Mouse (Mus musculus): Measurements from ENCODE around the gene Resp18.

The Resp18 gene

DNA sequence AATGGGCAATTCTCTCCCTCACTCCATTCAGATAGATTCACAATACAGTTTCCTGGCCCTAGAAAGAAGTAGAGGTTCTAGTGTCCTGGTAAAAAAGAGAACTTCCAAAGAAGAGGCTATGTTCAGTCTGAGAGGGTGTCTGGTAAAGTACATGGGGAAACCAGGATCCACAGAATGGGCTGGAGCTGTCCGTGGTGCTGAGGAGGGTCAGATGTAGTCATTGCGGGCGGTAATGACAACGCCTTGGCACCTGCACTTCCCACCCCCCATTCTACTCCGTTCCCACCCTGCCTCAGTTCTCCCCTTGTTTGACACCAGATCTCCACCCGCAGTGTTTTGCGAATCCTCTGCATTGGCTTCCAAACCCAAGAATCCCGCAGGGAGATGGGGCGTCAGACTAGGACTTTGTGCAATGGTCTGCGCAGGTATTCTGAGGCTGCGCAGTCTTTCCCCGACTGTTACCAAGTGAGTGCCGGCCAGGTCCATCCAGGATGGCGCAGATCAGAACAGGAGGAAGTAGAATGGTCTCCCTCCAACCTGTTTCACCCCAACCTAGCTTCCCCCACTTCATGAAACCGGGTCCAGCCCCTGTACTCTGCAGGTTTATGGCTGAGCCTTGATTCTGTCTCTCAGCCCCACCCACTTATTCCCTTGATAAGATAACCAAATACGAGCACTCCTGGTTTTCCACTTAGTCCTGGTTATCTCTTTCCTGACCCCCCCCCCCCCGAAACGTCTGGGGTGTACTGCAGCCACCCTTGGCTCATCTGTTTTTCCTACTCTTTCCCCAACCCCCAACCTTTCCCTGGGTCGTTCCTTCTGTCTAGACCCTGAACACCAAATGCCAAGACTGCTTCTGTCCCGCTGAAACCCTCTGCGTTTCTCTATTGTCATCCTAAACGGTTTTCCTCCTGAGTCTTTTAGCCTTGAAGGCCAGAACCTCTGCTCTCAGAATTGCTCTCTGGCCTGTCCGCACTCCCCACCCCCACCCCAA lies 723 bp downstream of the Resp18 start:
- no peak for DNase-seq (ENCODE audit: low read depth, low spot score)

DNA sequence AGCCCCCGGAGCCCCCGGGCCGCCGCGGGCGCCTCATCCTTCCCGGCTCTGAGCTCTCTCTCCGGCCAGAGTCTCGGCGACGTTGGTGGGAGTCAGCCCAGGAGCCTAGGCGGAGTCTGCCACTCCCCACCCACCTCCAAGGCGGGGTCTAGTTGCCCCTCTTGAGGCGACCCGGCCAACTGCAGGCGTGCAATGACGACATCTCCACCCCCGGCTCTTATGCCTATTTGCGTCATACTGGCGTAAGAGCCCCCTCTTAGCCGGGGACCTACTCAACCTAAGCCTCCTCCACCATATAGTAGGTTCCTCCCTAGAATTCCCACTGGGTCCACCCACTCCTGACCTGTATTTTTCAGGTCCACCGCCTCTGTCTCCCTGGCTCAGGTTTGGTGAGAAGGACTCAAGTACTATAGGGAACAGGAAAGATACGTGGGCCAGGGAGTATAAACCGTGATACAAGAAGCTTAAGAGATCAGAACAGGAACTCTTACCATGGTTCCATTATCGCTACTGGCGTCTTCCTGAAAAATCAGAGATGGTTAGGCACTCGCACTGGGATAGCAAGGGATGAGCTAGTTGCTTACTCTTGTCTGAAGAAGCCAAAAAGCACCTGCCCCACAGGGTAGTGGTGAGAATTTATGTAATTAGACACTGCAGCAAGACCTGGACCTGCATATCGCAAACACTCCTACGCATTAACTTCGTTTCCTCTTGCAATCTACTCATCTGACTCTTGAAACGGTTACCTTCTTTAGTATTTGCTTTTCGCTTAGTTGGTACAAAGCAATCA lies 13.9 kb downstream of the Resp18 start, which contains the start of gene Ptprn:
Gene Ptprn (minus strand): TSS at position 412 of the 790 bp plus-strand sequence.
- DNase-seq (ENCODE audit: low read depth, low spot score), result no peak

DNA sequence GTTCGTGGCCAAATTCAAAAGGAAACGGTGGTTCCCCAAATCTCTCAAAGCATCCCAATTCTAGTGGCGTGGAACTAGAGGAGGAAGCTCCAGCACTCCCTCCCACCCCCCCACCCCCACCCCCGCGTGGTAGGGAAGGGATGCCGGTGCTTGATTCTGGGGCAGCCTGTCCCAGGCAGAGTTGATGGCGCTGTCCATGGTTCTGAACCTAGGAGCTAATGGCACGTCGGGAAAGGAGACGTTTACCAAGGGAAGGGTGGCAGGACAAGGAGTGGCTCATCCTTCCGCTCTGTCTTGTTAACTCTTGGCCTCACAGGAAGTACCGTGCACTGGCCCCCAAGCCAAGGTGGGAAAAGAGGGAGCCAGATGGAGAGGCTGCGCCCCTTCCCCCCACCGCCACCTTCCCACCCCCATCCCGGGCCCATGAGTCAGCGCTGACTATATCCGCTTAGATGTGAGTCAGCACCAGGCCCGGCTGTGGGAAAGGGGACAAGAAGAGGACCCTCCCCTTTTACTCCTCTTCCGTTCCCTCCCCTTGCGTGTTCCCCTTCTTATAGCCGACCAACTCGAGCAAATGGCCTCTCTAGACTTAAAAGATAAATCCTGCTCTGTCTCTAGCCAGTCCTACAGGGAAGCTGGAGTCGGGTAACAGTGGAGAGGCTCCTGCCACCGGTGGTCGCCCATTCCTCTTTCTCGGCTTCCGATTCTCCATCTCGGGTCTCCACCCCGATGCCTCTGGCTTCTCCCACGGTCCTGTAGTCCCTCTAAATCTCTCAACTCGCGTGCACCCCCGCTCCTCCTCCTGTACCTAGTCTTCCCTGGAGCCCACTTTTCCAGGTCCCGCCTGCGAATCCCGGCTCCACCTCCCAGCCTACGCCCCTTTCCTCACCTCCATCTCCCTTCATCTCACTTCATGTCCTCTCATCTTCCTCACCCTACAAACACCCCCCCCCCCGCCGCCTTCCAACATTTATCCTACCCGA lies 15.0 kb downstream of the Resp18 start:
- peak; percentile 41 for DNase-seq (ENCODE audit: low read depth, low spot score)

DNA sequence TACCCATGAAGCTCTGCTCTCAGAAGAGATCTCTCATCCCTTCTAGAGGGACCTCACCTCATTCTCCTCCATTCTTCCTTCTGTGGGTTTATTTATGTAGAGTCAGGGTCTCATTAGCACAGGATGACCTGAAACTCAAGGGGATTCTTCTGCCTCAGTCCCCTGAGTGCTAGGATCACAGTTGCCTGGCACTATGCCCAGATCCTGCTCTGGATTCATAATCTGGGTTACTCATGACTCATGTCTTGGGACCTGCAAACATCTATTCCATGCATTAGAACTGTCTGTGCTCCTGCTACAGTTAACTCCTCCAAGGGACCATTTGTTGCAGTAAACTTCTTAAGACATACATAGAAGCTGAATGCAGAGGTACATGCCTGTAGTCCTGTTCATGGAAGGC lies 16.9 kb downstream of the Resp18 start:
- no peak for DNase-seq (ENCODE audit: low read depth, low spot score)

DNA sequence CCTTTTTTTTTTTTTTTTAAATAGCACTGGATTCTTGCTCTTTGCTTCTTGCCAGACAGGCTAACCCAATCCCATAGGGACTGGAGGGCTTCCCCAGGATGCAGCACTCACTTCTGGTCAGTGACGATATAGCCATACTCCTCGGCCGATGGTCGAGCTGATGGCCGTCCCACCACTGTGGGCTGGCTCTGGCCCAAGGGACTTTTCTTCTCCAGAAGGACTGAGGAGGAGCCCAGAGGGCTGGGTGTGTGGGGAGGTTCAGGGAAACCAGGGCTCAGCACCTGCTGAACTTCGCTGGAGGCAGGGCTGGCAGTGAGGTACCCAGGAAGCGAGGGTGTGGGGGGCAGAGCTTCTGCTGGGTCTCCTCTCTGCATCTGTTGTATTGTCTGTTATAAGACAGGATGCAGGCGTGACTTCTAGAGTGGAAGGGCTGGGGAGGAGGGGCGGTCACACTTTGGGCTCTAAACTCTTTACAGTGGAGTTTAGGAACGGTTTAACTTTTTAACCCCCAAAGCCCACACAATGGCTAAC lies 22.6 kb downstream of the Resp18 start:
- no peak for DNase-seq (ENCODE audit: low read depth, low spot score)

DNA sequence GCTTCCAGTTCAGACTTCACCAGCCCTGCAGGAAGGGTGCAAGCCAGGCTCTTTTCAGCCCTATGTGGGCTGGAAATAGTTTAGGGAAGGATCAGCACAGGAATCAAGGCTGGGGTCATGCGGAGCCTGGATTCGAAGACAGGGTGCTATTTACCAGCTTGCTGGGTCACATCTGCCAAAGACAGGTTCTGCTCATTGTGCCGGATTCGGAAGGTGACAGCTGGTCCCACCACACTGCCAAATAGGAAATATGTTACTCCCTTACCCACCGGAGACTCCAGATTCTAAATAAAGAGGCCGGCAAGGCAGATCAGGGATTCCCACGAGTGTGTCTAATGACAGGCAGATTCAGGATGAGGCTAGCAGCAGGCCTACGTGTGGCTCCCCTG lies 23.6 kb downstream of the Resp18 start:
- DNase-seq (ENCODE audit: low read depth, low spot score), result no peak

DNA sequence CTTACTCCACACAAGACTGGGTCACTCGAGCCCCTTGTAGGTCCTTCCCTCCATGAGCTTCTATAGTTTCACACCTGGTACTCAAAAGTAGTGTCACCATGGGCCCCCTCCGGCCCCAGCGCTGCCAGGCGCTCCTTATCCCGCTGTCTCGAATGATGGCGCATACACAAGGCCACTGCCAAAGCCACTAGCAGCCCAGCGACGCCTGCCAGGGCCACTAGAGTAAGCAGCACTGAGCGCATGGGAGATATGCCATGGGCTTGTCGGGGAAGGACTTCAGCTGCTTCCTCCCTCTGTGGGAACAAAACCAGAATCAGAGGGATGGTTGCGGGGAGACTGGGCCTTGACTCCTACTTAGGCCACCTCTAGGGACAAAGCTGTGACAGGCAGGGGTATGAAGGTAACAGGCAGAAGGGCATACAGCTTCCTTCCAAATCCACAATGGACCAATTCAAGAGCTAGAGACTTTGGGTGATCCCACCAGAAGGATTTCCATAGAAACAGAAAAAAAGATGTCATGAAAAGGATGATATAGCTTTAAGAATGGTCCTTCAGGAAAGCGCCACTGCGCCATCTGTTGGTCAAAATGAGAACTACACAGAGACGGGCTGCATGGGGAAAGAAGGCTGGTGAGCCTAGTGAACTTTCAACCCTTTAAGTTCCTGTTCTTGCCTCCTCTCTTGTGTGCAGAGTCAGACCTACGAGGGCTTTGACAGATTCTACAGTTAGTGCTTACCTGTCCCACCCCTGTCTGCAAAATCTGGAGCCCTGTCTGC lies 24.2 kb downstream of the Resp18 start:
- peak; percentile 81 for DNase-seq (ENCODE audit: low read depth, low spot score)

DNA sequence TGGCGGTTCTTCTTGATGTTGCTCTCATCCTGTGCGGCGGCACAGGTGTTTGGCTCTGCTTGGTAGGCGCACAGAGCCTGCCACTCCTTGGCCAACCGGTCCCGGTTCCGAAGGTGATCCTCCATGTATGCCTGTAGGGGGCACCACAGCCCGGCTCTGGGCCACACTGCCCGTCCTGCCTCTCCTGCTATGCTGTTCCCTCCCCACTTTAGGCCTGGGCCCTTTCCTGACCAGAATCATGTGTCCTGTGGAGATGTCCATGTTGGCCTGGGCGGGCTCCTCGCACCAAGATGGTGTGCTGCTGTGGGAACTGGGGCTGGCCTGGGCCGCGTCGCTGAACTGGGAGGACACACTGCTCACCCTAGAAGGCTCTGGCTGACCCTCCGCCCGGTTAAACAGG lies 25.2 kb downstream of the Resp18 start:
- no peak for DNase-seq (ENCODE audit: low read depth, low spot score)

DNA sequence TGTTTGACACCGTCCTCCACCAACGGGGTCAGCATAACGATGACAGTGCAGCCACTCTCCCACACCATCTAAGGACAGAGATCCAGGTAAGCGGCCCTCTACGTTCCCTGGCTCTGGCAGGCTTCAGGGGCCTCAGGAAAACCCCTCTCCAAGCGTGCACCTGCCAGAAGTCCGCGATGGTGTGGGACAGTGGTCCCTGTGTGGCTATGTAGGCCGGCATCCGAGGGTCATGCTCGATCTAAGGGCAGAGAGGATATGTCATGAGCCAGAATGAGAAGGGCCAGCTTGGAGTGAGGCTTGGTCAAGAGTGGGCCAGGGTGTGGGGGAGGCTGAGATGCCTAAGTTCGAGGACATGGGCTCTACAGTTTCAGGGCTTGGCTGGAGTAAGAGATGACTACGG lies 25.9 kb downstream of the Resp18 start:
- no peak for DNase-seq (ENCODE audit: low read depth, low spot score)

DNA sequence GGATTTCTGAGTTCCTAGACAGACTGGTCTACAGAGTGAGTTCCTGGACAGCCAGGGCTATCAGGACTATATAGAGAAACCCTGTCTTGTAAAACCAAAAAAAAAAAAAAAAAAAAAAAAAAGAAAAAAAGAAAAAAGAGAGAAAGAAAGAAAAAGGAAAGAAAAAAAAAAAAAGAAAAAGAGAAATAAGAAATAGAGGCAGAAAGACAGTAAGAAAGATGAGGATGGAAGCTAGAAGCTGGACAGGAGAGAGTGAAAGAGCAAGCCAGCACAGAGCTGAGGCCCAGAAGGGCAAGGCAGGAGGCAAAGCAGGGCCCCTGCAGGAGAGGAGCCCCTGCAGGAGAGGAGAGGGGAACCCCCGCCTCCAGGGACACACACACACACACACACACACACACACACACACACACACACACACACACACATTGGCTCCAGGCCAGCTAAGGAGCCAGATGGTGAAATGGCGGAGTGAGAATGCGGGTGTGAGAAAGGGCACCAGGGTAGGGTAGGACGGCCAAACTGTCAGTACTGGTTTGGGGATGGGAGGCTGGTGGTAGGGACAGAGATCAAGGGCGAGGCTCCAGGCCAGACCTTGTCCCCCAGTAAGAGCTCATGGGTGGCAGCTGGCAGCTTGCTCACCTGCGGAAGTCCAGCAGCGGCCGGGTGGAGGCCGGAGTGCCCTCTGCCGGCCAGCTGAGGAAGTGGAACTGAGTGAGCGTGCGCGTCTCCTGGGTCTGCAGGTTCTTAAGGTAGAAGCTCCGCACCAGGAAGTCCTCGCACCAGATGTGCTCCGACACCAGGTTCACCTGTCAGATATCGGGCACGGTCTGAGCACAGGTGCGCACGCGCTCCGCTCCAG lies 26.9 kb downstream of the Resp18 start:
- DNase-seq (ENCODE audit: low read depth, low spot score), result peak; percentile 90

DNA sequence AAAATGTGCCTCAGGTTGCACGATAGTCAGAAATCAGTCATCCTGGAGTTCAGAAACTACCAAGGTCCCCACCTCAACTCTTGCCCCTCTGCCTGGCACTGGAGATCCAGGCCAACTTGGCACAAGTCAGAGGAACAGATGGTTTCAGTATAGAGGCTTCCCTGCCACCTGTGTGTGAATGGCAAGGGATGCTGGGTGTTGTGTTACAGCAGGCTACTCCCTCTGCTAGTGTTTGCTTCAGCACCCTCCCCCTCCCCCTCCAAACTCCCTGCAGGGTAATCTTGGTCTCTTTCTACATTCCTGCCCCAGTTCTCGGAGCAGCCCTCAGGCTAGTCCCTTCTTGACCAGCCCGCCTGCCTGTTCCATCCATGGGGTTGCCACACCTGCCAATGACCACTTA lies 27.7 kb downstream of the Resp18 start:
- DNase-seq (ENCODE audit: low read depth, low spot score), result no peak

DNA sequence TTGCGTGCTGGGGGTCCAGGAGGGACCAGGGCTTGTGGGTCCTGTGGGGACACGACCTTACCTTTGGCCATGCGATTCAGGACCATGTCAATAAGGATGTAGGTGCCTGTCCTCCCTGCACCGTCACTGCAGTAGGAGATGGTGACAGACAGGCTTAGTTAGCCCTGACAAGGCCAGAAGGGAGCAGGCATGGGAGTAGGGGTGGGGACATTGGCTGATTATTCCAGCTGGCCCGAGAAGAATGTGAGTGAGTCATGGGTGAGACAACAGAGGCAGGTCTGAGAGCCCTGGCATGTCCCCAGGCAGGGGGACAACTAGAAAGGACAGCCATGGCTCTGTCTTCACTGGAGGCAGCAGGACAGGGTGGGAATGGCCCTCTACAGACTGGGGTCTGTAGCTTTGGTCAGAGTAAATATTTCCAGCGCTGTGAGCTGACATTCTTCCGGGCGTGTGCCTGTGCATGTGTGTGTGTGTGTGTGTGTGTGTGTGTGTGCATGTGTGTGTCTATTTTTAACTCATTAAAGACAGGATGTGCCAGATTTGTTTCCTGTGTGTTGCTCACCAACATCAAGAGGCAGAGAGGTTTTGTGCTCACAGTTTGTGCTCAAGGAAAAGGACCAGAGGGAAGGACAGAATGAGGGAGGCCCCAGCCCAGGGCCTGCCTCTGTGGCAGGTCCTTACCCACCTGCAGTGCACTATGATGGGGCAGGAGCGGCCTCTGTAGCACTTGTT lies 30.0 kb downstream of the Resp18 start:
- peak; percentile 71 for DNase-seq (ENCODE audit: low read depth, low spot score)

DNA sequence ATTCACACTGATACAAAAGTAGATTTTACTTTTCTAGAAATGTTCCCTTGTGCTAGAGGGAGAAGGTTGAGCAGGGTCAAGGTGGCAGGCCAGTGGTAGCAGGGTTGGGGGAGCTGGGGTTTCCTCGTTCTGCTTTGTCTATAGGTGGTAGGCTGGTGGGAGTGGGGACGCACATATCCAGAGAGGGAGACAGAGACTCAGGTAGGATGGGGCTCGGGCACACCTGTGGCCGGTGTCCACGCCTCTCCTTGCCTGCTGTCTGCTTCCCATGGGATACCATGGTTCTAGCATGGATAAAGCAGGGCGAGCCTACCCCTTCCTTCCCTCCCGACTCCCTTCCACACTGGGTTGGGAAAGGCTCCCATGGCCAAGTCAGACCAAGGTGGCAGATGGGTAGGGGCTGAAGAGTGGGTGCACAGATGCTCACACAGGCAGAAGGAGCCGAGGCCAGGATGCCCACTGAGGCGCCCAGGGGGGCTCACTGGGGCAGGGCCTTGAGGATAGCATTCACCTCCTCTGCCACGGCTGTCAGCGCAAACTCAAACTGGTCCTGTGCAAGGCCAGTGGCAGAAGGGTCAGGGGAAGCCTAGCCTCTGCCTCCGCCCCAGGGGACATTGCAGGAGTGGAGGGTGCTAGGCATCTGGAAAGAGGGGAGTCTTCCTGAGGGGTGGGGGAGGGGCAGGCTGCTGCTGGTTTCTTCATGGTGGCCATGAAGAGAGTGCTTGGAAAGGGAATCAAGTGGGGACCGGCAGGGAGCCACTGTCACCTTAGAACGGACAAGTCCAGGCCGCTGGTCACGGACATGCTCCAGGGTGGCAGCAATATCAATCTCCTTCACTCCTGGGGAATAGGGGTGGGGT lies 30.9 kb downstream of the Resp18 start:
- no peak for DNase-seq (ENCODE audit: low read depth, low spot score)

DNA sequence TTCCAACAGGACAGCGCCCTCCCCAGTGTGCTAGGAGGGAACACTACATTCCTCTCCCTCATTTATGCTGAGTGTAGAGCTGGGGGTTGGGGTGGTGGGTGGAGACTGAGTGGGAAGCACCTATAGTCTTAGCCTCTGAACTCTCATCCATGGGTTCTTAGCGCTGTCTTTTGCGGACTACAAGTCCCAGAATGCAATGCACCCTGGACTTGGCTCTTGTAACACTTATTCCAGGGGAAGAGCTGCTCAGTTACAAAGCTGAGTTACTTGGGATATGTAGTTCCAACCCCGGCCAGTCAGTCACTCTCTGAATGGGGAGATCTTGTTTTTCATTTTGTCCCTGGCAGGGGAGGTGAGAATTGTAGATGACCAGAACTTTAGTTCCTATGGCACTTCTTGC lies 33.4 kb downstream of the Resp18 start:
- peak; percentile 55 for DNase-seq (ENCODE audit: low read depth, low spot score)

DNA sequence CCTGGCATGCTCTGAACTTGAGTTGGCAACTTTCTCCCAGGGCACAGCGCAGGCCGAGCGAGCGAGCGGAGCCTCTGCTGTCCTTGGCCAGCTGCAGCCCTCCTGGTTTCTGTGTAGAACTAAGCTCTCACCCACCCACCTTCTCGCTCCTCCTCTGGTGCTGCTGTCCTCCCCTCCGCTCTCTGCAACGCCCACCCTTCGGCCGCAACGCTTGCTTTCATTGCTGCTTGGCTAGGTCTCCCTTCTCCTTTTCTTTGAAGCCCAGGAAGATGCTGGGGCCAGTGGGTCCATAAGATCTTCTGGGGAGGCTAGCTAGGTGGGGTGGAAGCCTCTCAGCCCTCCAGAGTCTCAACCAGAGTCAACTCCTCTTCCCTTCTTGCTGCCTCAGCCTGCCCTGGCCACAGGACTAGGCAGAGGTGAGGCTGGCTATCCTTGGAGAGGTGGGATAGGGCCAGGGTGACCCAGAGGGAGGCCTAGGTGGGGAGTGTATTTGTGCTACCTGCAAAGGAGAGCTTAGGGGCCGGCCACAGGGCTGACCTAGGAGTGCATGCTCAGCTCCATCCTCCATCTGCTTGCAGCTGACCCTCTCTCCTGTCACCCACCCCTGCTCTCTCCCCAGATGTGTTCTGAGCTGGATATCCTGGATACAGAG lies 33.9 kb downstream of the Resp18 start:
- no peak for DNase-seq (ENCODE audit: low read depth, low spot score)

DNA sequence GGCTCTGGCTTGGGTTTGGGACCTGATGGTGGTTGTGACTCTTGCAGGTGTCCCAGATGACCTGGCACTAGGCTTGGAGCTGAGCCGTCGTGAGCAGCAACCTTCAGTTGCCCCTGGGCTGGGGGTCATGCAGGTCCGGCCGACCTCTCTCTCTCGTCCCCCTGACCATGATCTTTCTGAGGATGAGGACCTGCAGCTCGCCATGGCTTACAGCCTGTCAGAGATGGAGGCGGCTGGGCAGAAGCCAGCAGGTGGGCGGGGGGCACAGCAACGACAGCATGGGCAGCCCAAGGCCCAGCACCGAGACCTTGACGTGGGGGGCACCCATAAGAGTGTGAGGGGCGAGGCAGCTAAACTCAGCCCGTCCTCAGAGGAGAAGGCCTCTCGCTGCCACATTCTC lies 34.8 kb downstream of the Resp18 start:
- DNase-seq (ENCODE audit: low read depth, low spot score), result no peak

DNA sequence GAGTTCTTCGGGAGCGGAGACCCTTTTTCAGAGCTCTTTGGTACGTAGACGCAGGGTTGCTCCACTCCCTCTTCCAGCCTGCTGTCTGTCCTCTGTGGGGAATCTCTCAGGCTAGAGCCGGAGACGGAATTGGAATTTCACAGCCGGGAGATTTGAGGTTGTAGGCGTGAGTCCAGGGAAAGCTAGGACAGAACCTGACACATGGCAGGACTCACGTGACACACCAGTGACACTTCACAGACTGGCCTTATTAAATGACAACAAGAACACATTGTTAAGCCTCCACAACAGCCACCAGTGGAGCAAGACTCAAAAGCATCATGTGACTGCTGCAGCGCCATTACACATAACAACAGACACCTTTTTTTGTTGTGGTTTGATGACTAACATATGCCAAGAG lies 38.6 kb downstream of the Resp18 start:
- no peak for DNase-seq (ENCODE audit: low read depth, low spot score)

Data from CD4-positive helper T cell, adult 2 months (primary cell).